Mouse (Mus musculus) small intestine, adult 2 months (tissue): ENCODE measurements around the gene Ssbp2. TPM values are rescaled to one million over a fixed set of nuclear protein-coding genes. Genes with fewer than 3 reads are reported as not detected.
A peak's percentile ranks its signal among the peaks of the same experiment; 100 is the strongest.

Experiments used
- H3K27ac ChIP-seq: fragments of 200-500 bp; 2 replicates; pipeline ENCODE4 v1.5.1; 2012; ENCODE audit warnings: low read depth, low read length, control low read depth, inconsistent platforms; ENCODE audit not compliant: insufficient read depth
- H3K27me3 ChIP-seq: fragments of 200-500 bp; 2 replicates; pipeline ENCODE4 v1.6.1; 2012; ENCODE audit warnings: mild to moderate bottlenecking, moderate library complexity, low read length, inconsistent platforms; ENCODE audit not compliant: control insufficient read depth, insufficient read depth
- H3K36me3 ChIP-seq: fragments of 200-500 bp; 2 replicates; pipeline ENCODE4 v1.6.1; 2012; ENCODE audit warnings: mild to moderate bottlenecking, low read length, control low read depth, inconsistent platforms; ENCODE audit not compliant: control insufficient read depth, insufficient read depth
- H3K4me1 ChIP-seq: fragments of 200-500 bp; 2 replicates; pipeline ENCODE4 v1.6.1; 2012; ENCODE audit warnings: low read length, inconsistent platforms, mixed read lengths; ENCODE audit not compliant: control insufficient read depth, insufficient read depth, insufficient read length
- H3K4me3 ChIP-seq: fragments of 200-500 bp; 2 replicates; pipeline ENCODE4 v1.5.1; 2012; ENCODE audit warnings: low read depth, mild to moderate bottlenecking, control low read depth, inconsistent platforms, low read length, moderate library complexity
- CTCF ChIP-seq: fragments of 200-500 bp; IDR thresholded peaks from 2 replicates; pipeline ENCODE4 v1.5.1; 2012; ENCODE audit warnings: low read depth, mild to moderate bottlenecking, control low read depth, inconsistent platforms, low read length, moderate library complexity, mixed read lengths; ENCODE audit not compliant: insufficient replicate concordance, insufficient read length; ENCODE audit errors: extremely low read depth
- POLR2A ChIP-seq: fragments of 200-500 bp; IDR thresholded peaks from 2 replicates; pipeline ENCODE4 v1.6.1; 2012; ENCODE audit warnings: low read depth, mild to moderate bottlenecking, control low read depth, inconsistent platforms, low read length, moderate library complexity
- WGBS: fragments of 180-500 bp; shearing (Covaris S2); methylation state at CpG from one replicate; pipeline ENCODE4 v1.1.7; 2018; 5-methylcytosine and 5-hydroxymethylcytosine counted together
- polyA plus RNA-seq: library from polyadenylated mRNA; depleted of rRNA; stranded (reverse); fragments of >200 nt; gene quantifications from 2 replicates; pipeline ENCODE4 v1.2.3, GENCODE M21; 2012

Gene Ssbp2
- polyA plus RNA-seq, 1 experiment, result 4.2 TPM

- 0 out of 2 replicates have a peak, but pooled peaks have one; percentile 30 for TF ChIP-seq POLR2A
- TF ChIP-seq CTCF, result no peak
- H3K4me3 ChIP-seq, result peak overlapping the region; percentile 75
- H3K36me3 ChIP-seq, result no peaks in the 10 kb centered on the region
- under 1% methylated on average over 61 of the region's 70 CpGs for WGBS
- peaks cover 7% of the 10 kb centered on the region for H3K4me1 ChIP-seq
- peaks cover 12% of the 10 kb centered on the region for H3K27me3 ChIP-seq
- H3K27ac ChIP-seq, result peak overlapping the region; percentile 70
Observed at GRCm38 (mm10) chr13:91460621-91461284, 670 bp downstream of the Ssbp2 start.

- peaks cover 12% of the 10 kb centered on the region for H3K27me3 ChIP-seq
- 3% methylated on average over 54 of the region's 61 CpGs for WGBS
- no peak for TF ChIP-seq CTCF
- no peak for TF ChIP-seq POLR2A
- H3K27ac ChIP-seq, result no peak overlapping the region
- peaks cover 7% of the 10 kb centered on the region for H3K4me1 ChIP-seq
- H3K4me3 ChIP-seq, result peak overlapping the region; percentile 75
- H3K36me3 ChIP-seq, result no peaks in the 10 kb centered on the region
Observed at GRCm38 (mm10) chr13:91461299-91461698, 1.2 kb downstream of the Ssbp2 start.

- Histone ChIP-seq H3K36me3 (no peaks in the 10 kb centered on the region), H3K4me1 (peaks cover 7% of the 10 kb centered on the region), H3K4me3 (peak overlapping the region; percentile 75), H3K27me3 (peaks cover 12% of the 10 kb centered on the region), H3K27ac (no peak overlapping the region)
- no peak for TF ChIP-seq CTCF
- TF ChIP-seq POLR2A, result no peak
- 1% methylated on average over 74 of the region's 77 CpGs for WGBS
Observed at GRCm38 (mm10) chr13:91461711-91462351, 1.7 kb downstream of the Ssbp2 start.

DNA sequence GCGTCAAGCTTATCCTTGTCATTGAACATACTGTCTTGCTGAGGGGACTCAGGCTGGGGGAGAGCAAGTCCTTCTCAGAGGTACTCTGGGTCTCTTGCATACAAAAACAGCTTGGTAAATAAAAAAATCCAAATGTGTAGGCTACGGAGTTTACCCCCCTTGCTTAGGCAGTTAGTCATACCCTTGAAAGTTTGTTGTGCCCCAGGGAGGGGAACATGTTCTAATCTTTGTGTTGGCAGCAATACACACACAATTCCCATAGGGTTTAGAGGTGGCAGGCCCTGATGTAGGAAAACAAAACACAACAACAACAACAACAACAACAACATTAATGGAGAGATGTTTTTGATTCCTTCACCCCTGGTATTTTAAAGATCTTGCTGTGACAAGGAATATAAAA is 2.3 kb downstream of the Ssbp2 start:
- peaks cover 7% of the 10 kb centered on the region for H3K4me1 ChIP-seq
- H3K27me3 ChIP-seq, result peaks cover 12% of the 10 kb centered on the region
- peak overlapping the region; percentile 75 for H3K4me3 ChIP-seq
- WGBS, result 28% methylated on average over 2 of the region's 2 CpGs
- TF ChIP-seq CTCF (no peak), POLR2A (no peak)
- no peak overlapping the region for H3K27ac ChIP-seq
- H3K36me3 ChIP-seq, result no peaks in the 10 kb centered on the region

- Histone ChIP-seq H3K27me3 (peaks cover 12% of the 10 kb centered on the region), H3K4me1 (peaks cover 7% of the 10 kb centered on the region), H3K36me3 (no peaks in the 10 kb centered on the region), H3K27ac (no peak overlapping the region), H3K4me3 (no peak overlapping the region)
- WGBS, result 25% methylated on average over 9 of the region's 9 CpGs
- no peak for TF ChIP-seq CTCF
- no peak for TF ChIP-seq POLR2A
Observed at GRCm38 (mm10) chr13:91462893-91463481, 2.9 kb downstream of the Ssbp2 start.

DNA sequence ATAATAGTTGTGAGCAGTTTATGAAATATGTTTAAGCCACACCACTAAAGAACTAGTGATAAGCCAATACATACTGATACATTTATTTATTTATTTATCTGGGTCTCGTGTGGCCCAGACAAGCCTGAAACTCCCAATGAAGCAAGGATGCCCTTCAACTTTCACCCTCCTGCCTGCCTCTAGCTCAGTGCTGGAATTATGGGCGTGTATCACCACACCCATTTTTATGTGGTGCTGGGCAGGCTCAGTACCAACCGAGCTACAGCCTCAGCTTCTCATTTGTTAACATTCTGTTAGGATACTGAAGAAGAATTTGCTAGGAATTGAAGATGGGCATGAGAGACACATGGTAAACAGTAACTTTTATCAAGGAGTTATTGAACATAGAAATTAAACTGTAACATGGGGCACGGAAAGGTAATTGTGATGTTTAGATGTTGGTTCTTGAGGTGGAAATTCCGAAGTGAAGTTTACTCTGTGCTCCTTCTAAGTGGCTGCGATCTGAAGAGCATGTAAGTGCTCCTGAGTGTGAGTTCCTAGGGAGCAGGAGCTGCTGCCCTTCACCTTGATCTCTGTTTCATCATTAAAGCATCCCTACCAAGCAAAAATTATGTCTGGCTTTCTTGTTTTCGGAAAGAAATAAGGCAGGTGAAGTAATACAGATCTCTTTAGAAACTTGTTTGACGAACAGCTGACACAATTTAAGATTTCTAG is 5.1 kb downstream of the Ssbp2 start:
- 56% methylated on average over 8 of the region's 8 CpGs for WGBS
- peaks cover 5% of the 10 kb centered on the region for H3K4me1 ChIP-seq
- TF ChIP-seq CTCF (no peak), POLR2A (no peak)
- H3K27me3 ChIP-seq, result peaks cover 12% of the 10 kb centered on the region
- no peak overlapping the region for H3K4me3 ChIP-seq
- H3K36me3 ChIP-seq, result no peaks in the 10 kb centered on the region
- no peak overlapping the region for H3K27ac ChIP-seq

DNA sequence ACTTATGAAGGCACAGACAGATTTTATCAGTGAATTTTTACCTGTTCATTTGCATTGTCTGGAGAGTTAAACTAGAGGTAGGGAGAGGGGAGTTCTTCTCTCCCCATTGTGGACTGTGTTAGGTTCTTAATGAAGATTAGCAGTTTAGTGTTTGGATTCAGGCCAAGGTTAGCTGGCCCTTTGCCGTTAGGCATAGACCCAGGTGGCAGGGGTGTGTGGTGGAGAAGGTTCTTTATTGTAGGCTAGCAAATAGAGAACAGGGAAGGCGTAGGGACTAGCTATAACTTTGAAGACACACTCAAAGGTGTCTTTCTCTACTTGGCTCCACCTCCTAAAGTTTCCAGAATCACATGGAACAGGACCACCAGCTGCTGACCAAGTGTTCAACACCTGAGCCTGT is 11.5 kb downstream of the Ssbp2 start:
- WGBS, result 31% methylated on average over 2 of the region's 2 CpGs
- TF ChIP-seq CTCF, result no peak
- TF ChIP-seq POLR2A, result no peak
- Histone ChIP-seq H3K36me3 (no peaks in the 10 kb centered on the region), H3K4me3 (no peak overlapping the region), H3K27me3 (no peaks in the 10 kb centered on the region), H3K4me1 (no peaks in the 10 kb centered on the region), H3K27ac (no peak overlapping the region)
